Mouse (Mus musculus): ENCODE data around the gene Mbtps2.

DNA sequence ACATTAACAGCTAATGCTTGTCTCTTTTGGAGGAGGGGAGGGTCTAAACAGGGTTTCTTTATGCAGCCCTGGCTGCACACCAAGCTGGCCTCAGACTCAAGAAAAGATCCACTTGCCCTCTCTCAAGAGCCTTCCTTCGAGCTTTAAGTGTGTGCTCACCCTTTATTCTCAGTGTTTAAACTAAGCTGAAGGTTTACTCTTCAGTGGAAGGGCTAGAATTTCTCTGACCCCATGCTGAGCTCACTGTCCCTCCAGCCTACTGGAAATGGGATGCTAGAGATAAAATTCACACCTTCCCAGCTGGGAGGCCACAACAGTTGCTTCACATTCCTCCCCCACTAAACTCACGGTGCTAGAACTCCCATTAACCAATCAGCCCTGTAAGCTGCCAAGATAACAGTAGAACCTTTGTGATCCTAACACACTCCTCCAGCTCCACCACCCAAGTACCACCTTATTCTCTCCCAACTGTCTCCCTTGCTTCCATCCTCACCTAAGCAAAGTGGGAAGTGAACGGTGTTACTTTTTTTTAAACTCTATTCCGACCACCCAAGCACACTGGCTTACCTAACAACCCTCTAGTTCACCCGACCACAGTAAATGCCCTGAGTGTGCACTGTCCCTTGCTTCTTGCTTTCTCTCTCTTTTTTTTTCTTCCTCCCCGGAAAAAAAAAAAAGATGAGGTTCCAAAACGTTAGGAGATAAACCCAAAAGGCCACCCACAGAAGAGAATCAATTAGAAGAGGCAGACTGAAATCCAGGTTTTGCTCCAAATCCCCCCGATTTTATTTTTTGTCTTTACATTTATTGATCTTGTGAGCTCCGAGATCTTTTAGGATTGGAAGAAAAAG, 108.4 kb downstream of the Mbtps2 start:
- no peak for TF ChIP-seq CTCF (IDR thresholded peaks at IDR 0.05; ENCODE audit: insufficient read depth, low read length)
- TF ChIP-seq POLR2A (IDR thresholded peaks at IDR 0.05; ENCODE audit: borderline replicate concordance, extremely low read depth, low read depth, low read length) = no peak
